Mouse (Mus musculus) testis, postnatal 10 days (tissue): Measurements from ENCODE around the gene Serpina1a.
"Not testable (repeated sequence)": the region's sequence is repeated elsewhere in the genome, so short reads cannot be mapped to it uniquely, and the experiment has no call there.

Experiments used
- DNase-seq: peaks from one replicate; pipeline ENCODE4 v3.0.0; 2021; ENCODE audit warnings: low spot score

Gene Serpina1a

GRCm38 (mm10) chr12:103863101-103863974 is at the start of gene Serpina1a:
TSS of gene Serpina1a (minus strand) at chr12:103863562.
- DNase-seq, result not testable (repeated sequence)

- DNase-seq, result not testable (repeated sequence)
Measured at GRCm38 (mm10) chr12:103909181-103909580, 45.8 kb upstream of the Serpina1a start.

- not testable (repeated sequence) for DNase-seq
Measured at GRCm38 (mm10) chr12:103907746-103908145, 44.4 kb upstream of the Serpina1a start.

GRCm38 (mm10) chr12:103904837-103905340 is 41.5 kb upstream of the Serpina1a start, which contains the start of gene Serpina1c:
TSS of gene Serpina1c (minus strand) at chr12:103904887.
- DNase-seq, result not testable (repeated sequence)

GRCm38 (mm10) chr12:103901929-103902328 is 38.6 kb upstream of the Serpina1a start:
- not testable (repeated sequence) for DNase-seq

- not testable (repeated sequence) for DNase-seq
Measured at GRCm38 (mm10) chr12:103866873-103867272, 3.5 kb upstream of the Serpina1a start.

- DNase-seq, result no peak
Measured at GRCm38 (mm10) chr12:103860976-103861375, 2.4 kb downstream of the Serpina1a start.

- not testable (repeated sequence) for DNase-seq
Measured at GRCm38 (mm10) chr12:103860571-103860970, 2.8 kb downstream of the Serpina1a start.

- DNase-seq, result not testable (repeated sequence)
Measured at GRCm38 (mm10) chr12:103859584-103859983, 3.8 kb downstream of the Serpina1a start.

GRCm38 (mm10) chr12:103853032-103853431 is 10.3 kb downstream of the Serpina1a start:
- DNase-seq, result not testable (repeated sequence)

GRCm38 (mm10) chr12:103830273-103830672 is 33.1 kb downstream of the Serpina1a start, which contains the start of gene Serpina1b:
TSS of gene Serpina1b (minus strand) at chr12:103830373.
- DNase-seq, result not testable (repeated sequence)

GRCm38 (mm10) chr12:103827661-103828372 is 35.5 kb downstream of the Serpina1a start:
- not testable (repeated sequence) for DNase-seq

- DNase-seq, result not testable (repeated sequence)
Measured at GRCm38 (mm10) chr12:103823826-103824225, 39.5 kb downstream of the Serpina1a start.
